Mouse (Mus musculus) limb, embryonic 15.5 days (tissue): ENCODE data around the gene Fam19a5. TPM values are rescaled to one million over a fixed set of nuclear protein-coding genes. Genes with fewer than 3 reads are reported as not detected.

Experiments
- ATAC-seq: fragments of 200-750 bp; cut with Nextera tagmentation; 2 replicates; pipeline ENCODE4 v1.8.0; 2017; ENCODE audit warnings: low read depth, moderate TSS enrichment; ENCODE audit not compliant: insufficient number of reproducible peaks, low FRiP score, low TSS enrichment
- H3K27ac ChIP-seq: fragments of 300-500 bp; sonication (generic); 2 replicates; pipeline ENCODE4 v1.5.1; 2015; ENCODE audit warnings: moderate library complexity, mild to moderate bottlenecking, inconsistent platforms
- H3K27me3 ChIP-seq: fragments of 300-500 bp; sonication (generic); 2 replicates; pipeline ENCODE4 v1.6.1; 2015; ENCODE audit warnings: inconsistent platforms
- H3K36me3 ChIP-seq: fragments of 300-500 bp; sonication (generic); 2 replicates; pipeline ENCODE4 v1.6.1; 2015; ENCODE audit warnings: inconsistent platforms
- H3K4me1 ChIP-seq: fragments of 300-500 bp; sonication (generic); 2 replicates; pipeline ENCODE4 v1.6.1; 2015; ENCODE audit warnings: inconsistent platforms
- H3K4me2 ChIP-seq: fragments of 300-500 bp; sonication (generic); 2 replicates; pipeline ENCODE4 v1.6.1; 2015; ENCODE audit warnings: mild to moderate bottlenecking, inconsistent platforms
- H3K4me3 ChIP-seq: fragments of 300-500 bp; sonication (generic); 2 replicates; pipeline ENCODE4 v1.5.1; 2015; ENCODE audit warnings: mild to moderate bottlenecking, inconsistent platforms
- H3K9ac ChIP-seq: fragments of 300-500 bp; sonication (generic); 2 replicates; pipeline ENCODE4 v1.6.1; 2015; ENCODE audit warnings: inconsistent platforms
- H3K9me3 ChIP-seq: fragments of 300-500 bp; sonication (generic); 2 replicates; pipeline ENCODE4 v1.6.1; 2016; ENCODE audit warnings: inconsistent platforms
- WGBS: fragments of 180-500 bp; shearing (Covaris S2); methylation state at CpG from one replicate; pipeline ENCODE4 v1.1.7; 2015; 5-methylcytosine and 5-hydroxymethylcytosine counted together
- polyA plus RNA-seq: library from polyadenylated mRNA; unstranded; fragments of >200 nt; fragmentation: Nextera tagmentation; extraction: Ambion mirVana; gene quantifications from 2 replicates; pipeline ENCODE4 v1.2.1, GENCODE M21; 2015

Fam19a5 gene
- polyA plus RNA-seq, 1 experiment from 2014 or later = 3.0 TPM

GRCm38 (mm10) chr15:87686415-87687040 lies 142.4 kb downstream of the Fam19a5 start:
- 54% methylated on average over 10 of the region's 10 CpGs for WGBS
- Histone ChIP-seq H3K4me1 (peaks cover 13% of the 10 kb centered on the region), H3K4me3 (no peak overlapping the region), H3K27me3 (no peaks in the 10 kb centered on the region; the same call in 1 of the 2 replicates), H3K27ac (0 out of 2 replicates have a peak overlapping the region, but pooled peaks have one; percentile 33), H3K9me3 (no peaks in the 10 kb centered on the region), H3K36me3 (no peaks in the 10 kb centered on the region), H3K4me2 (no peak overlapping the region), H3K9ac (no peak overlapping the region)
- no peak for ATAC-seq

DNA sequence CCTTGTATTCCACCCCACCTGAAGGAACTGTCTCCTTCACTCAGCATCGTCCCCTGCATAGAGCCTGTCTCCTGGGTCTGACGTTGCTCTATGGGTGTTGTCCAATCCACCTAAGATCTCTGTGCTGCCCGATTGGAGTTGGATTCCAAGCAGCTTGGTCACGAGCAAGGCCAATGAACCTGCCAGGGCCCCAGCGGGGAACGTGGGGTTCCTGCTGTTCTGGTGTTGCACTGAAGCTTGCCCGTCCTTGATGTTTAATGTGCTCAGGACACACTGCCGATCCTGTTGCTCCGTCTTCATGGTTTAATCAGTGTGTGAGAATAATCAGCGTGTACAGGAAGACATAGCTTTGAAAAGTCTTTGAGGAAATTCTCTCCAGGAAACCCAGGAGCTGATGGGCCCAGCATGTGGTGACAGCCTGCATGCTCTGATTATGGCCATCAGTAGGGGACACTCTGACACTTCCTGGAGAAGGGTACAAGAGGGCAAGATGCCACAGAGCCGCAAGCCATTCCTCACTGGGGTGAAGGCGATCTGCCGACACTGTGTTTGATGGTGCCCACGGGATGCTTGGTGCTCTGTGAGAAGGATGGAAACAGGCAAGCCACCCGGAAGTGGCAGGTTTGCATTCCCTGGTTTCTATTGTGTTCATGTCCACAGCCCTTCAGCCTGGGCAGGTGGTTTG lies 147.3 kb downstream of the Fam19a5 start:
- Histone ChIP-seq H3K27me3 (no peaks in the 10 kb centered on the region), H3K4me3 (no peak overlapping the region), H3K27ac (no peak overlapping the region), H3K4me1 (peaks cover 12% of the 10 kb centered on the region), H3K36me3 (no peaks in the 10 kb centered on the region), H3K9me3 (no peaks in the 10 kb centered on the region), H3K4me2 (no peak overlapping the region), H3K9ac (no peak overlapping the region)
- 62% methylated on average over 15 of the region's 15 CpGs for WGBS
- ATAC-seq = no peak

GRCm38 (mm10) chr15:87691958-87692357 lies 147.9 kb downstream of the Fam19a5 start:
- H3K36me3 ChIP-seq = no peaks in the 10 kb centered on the region
- peaks cover 1% of the 10 kb centered on the region; the same call in 1 of the 2 replicates for H3K27me3 ChIP-seq
- H3K9me3 ChIP-seq = no peaks in the 10 kb centered on the region
- H3K9ac ChIP-seq = no peak overlapping the region
- WGBS = 62% methylated on average over 4 of the region's 4 CpGs
- H3K4me1 ChIP-seq = peaks cover 8% of the 10 kb centered on the region
- no peak overlapping the region for H3K4me2 ChIP-seq
- H3K4me3 ChIP-seq = no peak overlapping the region
- ATAC-seq = no peak
- H3K27ac ChIP-seq = no peak overlapping the region

GRCm38 (mm10) chr15:87692394-87692793 lies 148.3 kb downstream of the Fam19a5 start:
- H3K9me3 ChIP-seq = no peaks in the 10 kb centered on the region
- no peak overlapping the region for H3K27ac ChIP-seq
- ATAC-seq = no peak
- peaks cover 3% of the 10 kb centered on the region; the same call in 1 of the 2 replicates for H3K27me3 ChIP-seq
- peaks cover 8% of the 10 kb centered on the region; the same call in 1 of the 2 replicates for H3K4me1 ChIP-seq
- H3K4me2 ChIP-seq = no peak overlapping the region
- H3K36me3 ChIP-seq = no peaks in the 10 kb centered on the region
- H3K4me3 ChIP-seq = no peak overlapping the region
- WGBS = 83% methylated on average over 7 of the region's 7 CpGs
- no peak overlapping the region for H3K9ac ChIP-seq

GRCm38 (mm10) chr15:87692865-87693513 lies 148.9 kb downstream of the Fam19a5 start:
- 63% methylated on average over 4 of the region's 4 CpGs for WGBS
- Histone ChIP-seq H3K9ac (no peak overlapping the region), H3K4me2 (no peak overlapping the region), H3K4me3 (no peak overlapping the region), H3K36me3 (no peaks in the 10 kb centered on the region), H3K27ac (no peak overlapping the region), H3K27me3 (peaks cover 3% of the 10 kb centered on the region; the same call in 1 of the 2 replicates), H3K4me1 (peaks cover 3% of the 10 kb centered on the region; the same call in 1 of the 2 replicates), H3K9me3 (no peaks in the 10 kb centered on the region)
- no peak for ATAC-seq

GRCm38 (mm10) chr15:87697433-87697996 lies 153.4 kb downstream of the Fam19a5 start:
- WGBS = 88% methylated on average over 13 of the region's 13 CpGs
- Histone ChIP-seq H3K4me3 (no peak overlapping the region), H3K9me3 (no peaks in the 10 kb centered on the region), H3K27me3 (peaks cover 3% of the 10 kb centered on the region; the same call in 1 of the 2 replicates), H3K4me1 (peaks cover 6% of the 10 kb centered on the region; the same call in 1 of the 2 replicates), H3K27ac (no peak overlapping the region), H3K36me3 (no peaks in the 10 kb centered on the region), H3K4me2 (no peak overlapping the region), H3K9ac (no peak overlapping the region)
- ATAC-seq = no peak

- Histone ChIP-seq H3K27ac (no peak overlapping the region), H3K9ac (no peak overlapping the region), H3K4me3 (no peak overlapping the region), H3K4me1 (peaks cover 6% of the 10 kb centered on the region; the same call in 1 of the 2 replicates), H3K36me3 (no peaks in the 10 kb centered on the region), H3K9me3 (no peaks in the 10 kb centered on the region), H3K4me2 (no peak overlapping the region), H3K27me3 (peaks cover 3% of the 10 kb centered on the region; the same call in 1 of the 2 replicates)
- no peak for ATAC-seq
- WGBS = 21% methylated on average over 14 of the region's 14 CpGs
These were observed 154.6 kb downstream of the Fam19a5 start for GRCm38 (mm10) chr15:87698562-87699320.

- no peaks in the 10 kb centered on the region for H3K27me3 ChIP-seq
- H3K4me3 ChIP-seq = no peak overlapping the region
- no peak overlapping the region for H3K27ac ChIP-seq
- whole genome bisulfite sequencing = 93% methylated on average over 1 of the region's 1 CpGs
- ATAC-seq = no peak
- peaks cover 6% of the 10 kb centered on the region; the same call in 1 of the 2 replicates for H3K4me1 ChIP-seq
- no peaks in the 10 kb centered on the region for H3K9me3 ChIP-seq
- no peaks in the 10 kb centered on the region for H3K36me3 ChIP-seq
- no peak overlapping the region for H3K4me2 ChIP-seq
- H3K9ac ChIP-seq = no peak overlapping the region
These were observed 158.7 kb downstream of the Fam19a5 start for GRCm38 (mm10) chr15:87702821-87703220.

DNA sequence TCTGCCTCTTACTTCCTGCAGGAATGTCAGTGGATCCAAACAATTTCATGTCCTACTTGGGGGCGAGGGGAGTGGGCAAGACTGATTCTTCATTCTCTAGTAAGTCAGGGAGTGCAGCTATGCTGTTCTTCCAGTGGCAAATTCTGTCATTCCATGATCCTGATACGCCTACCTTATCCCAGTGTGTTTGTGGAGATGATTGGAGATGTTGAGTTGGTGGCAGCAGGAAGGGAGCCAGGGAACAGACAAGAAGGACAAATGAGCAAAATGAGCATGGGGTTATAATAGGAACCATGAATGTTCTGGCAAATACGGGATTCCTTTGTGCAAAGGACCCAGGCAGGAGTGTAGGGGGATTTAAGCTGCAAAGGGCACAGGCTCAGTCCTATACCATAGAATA lies 159.2 kb downstream of the Fam19a5 start:
- Histone ChIP-seq H3K4me2 (no peak overlapping the region), H3K36me3 (no peaks in the 10 kb centered on the region), H3K9me3 (no peaks in the 10 kb centered on the region), H3K9ac (no peak overlapping the region), H3K27me3 (no peaks in the 10 kb centered on the region), H3K4me3 (no peak overlapping the region), H3K4me1 (peaks cover 4% of the 10 kb centered on the region; the same call in 1 of the 2 replicates), H3K27ac (no peak overlapping the region)
- no peak for ATAC-seq
- 76% methylated on average over 3 of the region's 3 CpGs for WGBS

DNA sequence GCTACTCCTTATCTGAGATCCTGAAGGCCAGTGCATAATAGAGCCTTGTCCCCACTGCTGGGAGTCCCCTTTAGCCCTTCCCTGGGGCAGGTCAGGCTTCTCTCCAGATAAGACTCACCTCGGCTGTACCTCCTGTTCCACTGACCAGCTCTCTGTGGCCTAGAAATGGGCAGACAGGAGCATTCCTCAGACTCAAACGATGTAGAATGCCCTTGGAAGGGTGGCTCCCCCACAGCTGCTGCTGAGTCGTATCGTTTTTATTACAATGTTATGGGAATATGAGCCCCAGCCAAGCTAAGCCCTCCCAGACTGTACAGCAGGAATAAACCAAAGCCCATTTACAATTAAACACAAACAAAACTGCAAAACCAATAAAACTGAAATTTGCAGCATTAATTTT lies 167.7 kb downstream of the Fam19a5 start:
- no peak for ATAC-seq
- peaks cover 14% of the 10 kb centered on the region for H3K4me1 ChIP-seq
- no peaks in the 10 kb centered on the region for H3K27me3 ChIP-seq
- H3K36me3 ChIP-seq = no peaks in the 10 kb centered on the region
- H3K27ac ChIP-seq = no peak overlapping the region
- 19% methylated on average over 4 of the region's 4 CpGs for WGBS
- H3K4me2 ChIP-seq = no peak overlapping the region
- H3K9ac ChIP-seq = no peak overlapping the region
- H3K9me3 ChIP-seq = no peaks in the 10 kb centered on the region
- no peak overlapping the region for H3K4me3 ChIP-seq

DNA sequence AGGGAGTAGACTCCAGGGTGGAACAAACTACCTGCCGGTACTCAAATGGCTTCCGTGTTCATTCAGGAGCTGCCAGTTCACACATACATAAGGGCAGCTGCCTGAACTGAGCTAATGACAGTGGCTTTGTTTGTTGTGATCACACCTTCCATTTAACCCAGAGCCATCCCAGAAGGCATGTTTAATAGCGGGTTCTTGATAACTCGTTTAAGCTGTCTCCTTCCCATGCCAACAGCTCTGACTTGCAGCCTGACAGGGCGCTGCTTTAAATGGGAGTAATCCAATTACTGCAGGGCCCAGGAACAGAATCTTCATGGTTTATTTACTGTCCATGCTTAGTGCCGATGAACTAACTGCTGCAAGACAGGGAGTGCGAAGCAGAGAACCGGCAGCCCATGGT lies 168.1 kb downstream of the Fam19a5 start:
- Histone ChIP-seq H3K27me3 (no peaks in the 10 kb centered on the region), H3K36me3 (no peaks in the 10 kb centered on the region), H3K9me3 (no peaks in the 10 kb centered on the region), H3K27ac (no peak overlapping the region), H3K9ac (no peak overlapping the region), H3K4me1 (peaks cover 16% of the 10 kb centered on the region), H3K4me2 (no peak overlapping the region), H3K4me3 (no peak overlapping the region)
- WGBS = 54% methylated on average over 8 of the region's 8 CpGs
- ATAC-seq = no peak
